Mouse (Mus musculus) thymus, postnatal 14 days (tissue): ENCODE measurements around the gene D5Ertd579e.

ENCODE experiments used
- DNase-seq: peaks from one replicate; pipeline ENCODE4 v3.0.0; 2021

The D5Ertd579e gene

GRCm38 (mm10) chr5:36719601-36720000 is 23.8 kb upstream of the D5Ertd579e start:
- DNase-seq = no peak

- DNase-seq = no peak
Observed at GRCm38 (mm10) chr5:36719135-36719534, 23.3 kb upstream of the D5Ertd579e start.

- DNase-seq = no peak
Observed at GRCm38 (mm10) chr5:36717889-36718288, 22.1 kb upstream of the D5Ertd579e start.

- DNase-seq = no peak
Observed at GRCm38 (mm10) chr5:36716816-36717215, 21.0 kb upstream of the D5Ertd579e start.

GRCm38 (mm10) chr5:36714832-36715231 is 19.0 kb upstream of the D5Ertd579e start:
- no peak for DNase-seq

- DNase-seq = no peak
Observed at GRCm38 (mm10) chr5:36713693-36714092, 17.9 kb upstream of the D5Ertd579e start.

- peak; percentile 79 for DNase-seq
Observed at GRCm38 (mm10) chr5:36712553-36713534, 17.0 kb upstream of the D5Ertd579e start.

GRCm38 (mm10) chr5:36711863-36712262 is 16.0 kb upstream of the D5Ertd579e start:
- no peak for DNase-seq

GRCm38 (mm10) chr5:36705792-36706191 is 10.0 kb upstream of the D5Ertd579e start:
- no peak for DNase-seq

- DNase-seq = no peak
Observed at GRCm38 (mm10) chr5:36705390-36705789, 9.6 kb upstream of the D5Ertd579e start.

GRCm38 (mm10) chr5:36704684-36705083 is 8.9 kb upstream of the D5Ertd579e start:
- DNase-seq = no peak

- no peak for DNase-seq
Observed at GRCm38 (mm10) chr5:36700939-36701620, 5.3 kb upstream of the D5Ertd579e start.

- DNase-seq = no peak
Observed at GRCm38 (mm10) chr5:36698689-36699088, 2.9 kb upstream of the D5Ertd579e start.

GRCm38 (mm10) chr5:36698067-36698670 is 2.3 kb upstream of the D5Ertd579e start:
- no peak for DNase-seq

GRCm38 (mm10) chr5:36696504-36697300 is 878 bp upstream of the D5Ertd579e start:
- peak; percentile 13 for DNase-seq

- no peak for DNase-seq
Observed at GRCm38 (mm10) chr5:36695005-36695404, 819 bp downstream of the D5Ertd579e start.

- no peak for DNase-seq
Observed at GRCm38 (mm10) chr5:36693651-36694050, 2.2 kb downstream of the D5Ertd579e start.

GRCm38 (mm10) chr5:36691423-36691822 is 4.4 kb downstream of the D5Ertd579e start:
- no peak for DNase-seq

GRCm38 (mm10) chr5:36685170-36685569 is 10.7 kb downstream of the D5Ertd579e start:
- no peak for DNase-seq

- no peak for DNase-seq
Observed at GRCm38 (mm10) chr5:36683586-36683985, 12.2 kb downstream of the D5Ertd579e start.

- no peak for DNase-seq
Observed at GRCm38 (mm10) chr5:36681219-36681618, 14.6 kb downstream of the D5Ertd579e start.

GRCm38 (mm10) chr5:36679918-36680598 is 15.8 kb downstream of the D5Ertd579e start:
- no peak for DNase-seq
